Mouse (Mus musculus) testis, adult 10 weeks (tissue): ENCODE data around the gene Wtip. TPM values are rescaled to one million over a fixed set of nuclear protein-coding genes. Genes with fewer than 3 reads are reported as not detected.

Source experiments
- polyA plus RNA-seq: library from polyadenylated mRNA; stranded (reverse); fragments of 350-450 nt; fragmentation: Illumina TruSeq; extraction: RNeasy Lipid Tissue Mini Kit (QIAGEN cat#74804); gene quantifications from one replicate; pipeline ENCODE4 v1.2.3, GENCODE M21; 2014; ENCODE audit warnings: low read depth, low replicate concordance

Gene Wtip
- polyA plus RNA-seq: 0.53 TPM

DNA sequence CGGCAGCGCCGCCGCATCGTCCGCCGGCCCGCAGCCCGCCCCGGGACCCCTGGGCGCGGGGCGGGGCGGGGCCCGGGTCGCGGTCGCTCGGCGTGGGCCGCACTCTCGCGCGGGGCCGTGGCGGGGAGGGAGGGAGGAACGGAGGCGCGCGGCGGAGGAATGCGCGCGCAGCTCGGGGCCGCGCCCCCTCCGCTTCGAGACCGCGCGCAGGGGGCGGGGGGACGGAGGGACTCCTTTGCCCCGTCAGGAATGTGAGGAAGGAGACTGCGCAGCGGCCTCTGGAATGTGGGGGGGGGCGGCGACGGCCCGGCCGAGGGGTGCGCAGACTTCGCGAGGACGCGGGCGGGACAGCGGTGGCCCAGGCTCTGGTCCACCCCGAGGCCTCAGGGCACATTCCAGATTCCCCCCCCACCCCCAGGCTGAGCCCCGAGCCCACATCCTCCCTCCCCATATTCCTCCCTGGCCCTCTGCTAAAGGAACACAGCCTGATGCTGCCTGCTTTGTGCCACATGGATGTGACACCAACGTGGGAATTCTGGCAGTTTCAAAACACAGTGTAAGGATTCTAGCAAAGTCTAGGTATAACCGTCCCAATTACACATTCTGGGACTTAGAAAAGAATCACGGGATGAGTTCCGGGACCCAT, at the start of gene Wtip:
TSS of gene Wtip (minus strand) at position 152 of the 646 bp plus-strand sequence.

DNA sequence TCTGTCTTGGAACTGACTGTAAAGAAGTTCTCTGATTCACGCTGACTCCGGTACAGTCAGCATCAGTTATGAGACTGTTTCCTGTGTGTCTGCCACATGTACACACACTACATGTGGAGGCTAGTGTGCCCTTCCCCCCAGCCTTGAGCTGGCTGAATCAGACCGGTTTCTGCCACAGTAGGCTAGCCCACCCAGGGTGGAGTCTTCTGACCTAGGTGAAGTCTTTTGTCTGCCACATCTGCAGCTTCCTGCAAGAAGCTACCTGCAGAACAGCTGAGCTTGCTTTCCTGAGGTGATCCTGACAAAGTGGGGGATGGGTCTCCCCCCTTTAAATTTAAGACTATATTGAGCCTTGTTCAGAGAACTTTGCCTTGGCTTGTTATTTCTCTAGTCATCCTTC, 36.4 kb upstream of the Wtip start, which contains the start of gene Uba2:
TSS of gene Uba2 (minus strand) at position 146 of the 400 bp plus-strand sequence.

DNA sequence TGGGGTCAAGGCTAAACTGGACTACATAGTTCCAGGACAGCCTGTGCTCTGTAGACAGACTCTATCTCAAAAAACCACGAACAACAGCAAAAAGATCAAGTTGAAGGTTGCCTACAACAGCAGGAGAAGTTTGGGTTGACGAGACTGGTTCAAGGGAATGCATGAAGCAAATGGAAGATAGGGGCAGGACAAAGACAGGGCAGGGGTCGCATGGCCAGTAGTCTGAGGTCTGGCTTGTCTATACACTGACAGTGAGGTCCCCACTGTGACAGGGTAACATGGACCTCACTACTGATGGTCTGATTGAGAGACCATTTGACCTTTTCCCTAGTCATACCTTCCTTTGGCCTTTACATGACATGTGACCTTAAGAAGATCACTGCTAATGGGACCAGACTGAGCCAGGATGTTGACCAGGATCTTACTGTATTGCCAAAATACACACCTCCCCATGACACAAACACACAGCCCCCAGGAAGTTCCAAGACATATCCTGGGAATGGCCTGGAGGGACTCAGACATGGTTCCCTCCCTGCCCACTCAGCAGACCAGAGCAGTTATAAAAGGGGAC, 38.1 kb downstream of the Wtip start, which contains the start of gene Scgb1b30:
TSS of gene Scgb1b30 (plus strand) at position 521 of the 571 bp plus-strand sequence.

Other genes starting within 250 kb of the Wtip start
- gene Scgb2b26, start 188.2 kb downstream of the Wtip start, polyA plus RNA-seq: not detected
- gene Scgb2b27, start 119.3 kb downstream of the Wtip start, polyA plus RNA-seq: not detected
- not detected for gene Scgb1b27, start 111.8 kb downstream of the Wtip start, polyA plus RNA-seq
- gene Scgb1b30, start 37.8 kb downstream of the Wtip start, polyA plus RNA-seq: not detected
- gene Uba2, start 36.3 kb upstream of the Wtip start, polyA plus RNA-seq: 133 TPM
- gene Pdcd2l, start 63.4 kb upstream of the Wtip start, polyA plus RNA-seq: 6.5 TPM
- gene Gpi1, start 97.1 kb upstream of the Wtip start, polyA plus RNA-seq: 67.4 TPM
- not detected for gene Gm6096, start 117.8 kb upstream of the Wtip start, polyA plus RNA-seq
- 47.7 TPM for gene 4931406P16Rik, start 180.3 kb upstream of the Wtip start, polyA plus RNA-seq